Mouse (Mus musculus) layer of hippocampus, postnatal 25 days (tissue): ENCODE data around the gene Sash3. TPM values are rescaled to one million over a fixed set of nuclear protein-coding genes. Genes with fewer than 3 reads are reported as not detected.
"Not testable (repeated sequence)": the region's sequence is repeated elsewhere in the genome, so short reads cannot be mapped to it uniquely, and the experiment has no call there.

Experiments
- DNase-seq, 2 experiments: peaks; one replicate each; pipeline ENCODE4 v3.0.0; 2022; ENCODE audit warnings: mixed read lengths in 2 of 2, low spot score in 1 of 2; ENCODE audit errors: extremely low spot score in 1 of 2
- total RNA-seq, 2 experiments: library from RNA; stranded (reverse); gene quantifications; 2 replicates each; pipeline ENCODE4 v1.2.3; 2021

The Sash3 gene
- total RNA-seq, 2 experiments from 2014 or later = 1.4 to 1.7 TPM

DNA sequence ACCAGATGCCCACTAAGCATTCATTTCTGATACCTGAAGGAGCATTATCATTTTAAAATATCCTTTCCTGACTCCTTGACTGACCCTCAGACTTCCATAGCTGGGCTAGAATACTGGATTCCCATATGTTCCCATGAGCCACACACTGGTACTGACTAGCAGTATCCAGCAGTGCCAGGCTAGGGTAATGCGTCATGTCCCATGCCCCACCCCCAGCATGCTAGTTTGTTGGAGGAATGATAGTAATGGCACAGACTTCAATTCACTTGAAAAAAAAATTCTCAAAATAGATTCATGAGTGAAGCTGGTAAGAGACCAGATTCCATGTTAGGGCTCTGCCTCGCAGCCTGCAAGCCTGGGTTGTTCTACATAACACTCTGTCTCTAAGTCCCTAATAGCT, 52.8 kb downstream of the Sash3 start:
- DNase-seq = no peak

DNA sequence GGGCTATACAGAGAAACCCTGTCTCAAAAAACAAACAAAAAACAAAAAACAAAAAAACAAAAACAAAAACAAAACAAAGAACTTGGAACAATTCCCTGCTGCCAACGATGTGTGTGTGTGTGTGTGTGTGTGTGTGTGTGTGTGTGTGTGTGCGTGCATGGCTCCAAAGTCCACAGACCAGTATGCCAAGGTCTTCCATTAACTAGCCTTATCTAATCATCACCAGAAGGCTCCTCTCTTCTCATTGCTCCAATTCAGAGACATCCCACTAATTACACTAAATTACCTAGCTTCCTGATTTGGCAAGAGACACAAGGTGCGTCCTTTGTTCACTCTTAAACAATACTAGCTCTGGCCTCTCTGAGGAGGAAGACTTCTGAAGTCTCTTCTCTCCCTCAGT, 54.5 kb downstream of the Sash3 start:
- no peak for DNase-seq

DNA sequence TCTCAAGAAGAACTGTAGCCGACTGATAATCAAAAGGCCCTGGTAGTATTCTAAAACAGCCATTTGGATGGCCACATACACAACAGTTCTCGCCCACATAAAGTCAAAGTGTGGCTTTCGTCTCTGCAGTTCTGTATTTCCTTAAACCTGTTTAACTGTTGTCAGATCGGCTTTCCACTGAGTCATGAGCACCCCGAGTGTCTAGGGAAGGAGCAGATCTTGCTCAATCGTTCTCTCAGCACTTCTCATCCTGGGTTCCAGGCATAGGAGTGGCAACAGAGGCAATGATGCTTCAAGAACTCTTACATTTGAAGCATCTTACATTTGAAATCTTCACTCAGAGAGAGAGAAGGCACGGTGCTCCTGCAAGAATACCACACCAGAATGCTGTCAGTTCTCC, 55.7 kb downstream of the Sash3 start:
- no peak for DNase-seq

DNA sequence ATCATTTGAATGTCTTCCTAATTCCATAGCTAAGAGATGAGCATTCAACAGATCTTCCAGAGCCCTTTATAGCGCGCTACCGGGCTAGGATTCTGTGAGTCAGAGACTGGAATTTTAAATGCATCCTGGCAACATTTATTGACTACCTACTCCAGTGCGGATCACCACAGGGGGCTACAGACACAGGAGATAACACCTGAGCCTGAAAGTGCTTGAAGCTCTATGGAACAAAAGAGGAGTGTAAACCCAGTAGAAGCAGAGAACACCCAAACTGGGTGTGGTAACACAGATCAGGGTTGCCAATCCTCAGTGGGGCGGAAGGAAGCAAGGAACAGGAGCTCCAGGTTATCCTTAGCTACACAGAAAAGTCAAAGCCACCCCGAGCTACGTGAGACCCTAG, 56.2 kb downstream of the Sash3 start:
- DNase-seq = no peak

DNA sequence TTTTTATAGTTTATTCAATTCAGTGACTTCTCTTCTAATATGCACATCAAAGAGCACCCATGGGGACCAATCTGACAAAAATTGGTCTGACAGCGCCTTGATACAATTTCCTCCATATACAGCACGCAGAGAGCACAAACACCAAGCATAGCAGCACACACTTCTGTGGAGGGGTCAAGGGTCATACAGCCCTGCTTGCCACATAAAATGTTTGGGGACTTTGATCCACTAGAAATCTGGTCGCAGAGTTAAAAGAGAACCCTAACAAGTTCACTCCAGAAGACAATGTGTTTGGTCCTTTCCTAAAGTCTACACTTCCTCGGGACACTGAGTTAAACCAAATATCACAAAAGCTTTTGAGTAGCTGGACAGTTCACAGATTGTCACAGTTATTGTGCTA, 56.8 kb downstream of the Sash3 start:
- DNase-seq = no peak

DNA sequence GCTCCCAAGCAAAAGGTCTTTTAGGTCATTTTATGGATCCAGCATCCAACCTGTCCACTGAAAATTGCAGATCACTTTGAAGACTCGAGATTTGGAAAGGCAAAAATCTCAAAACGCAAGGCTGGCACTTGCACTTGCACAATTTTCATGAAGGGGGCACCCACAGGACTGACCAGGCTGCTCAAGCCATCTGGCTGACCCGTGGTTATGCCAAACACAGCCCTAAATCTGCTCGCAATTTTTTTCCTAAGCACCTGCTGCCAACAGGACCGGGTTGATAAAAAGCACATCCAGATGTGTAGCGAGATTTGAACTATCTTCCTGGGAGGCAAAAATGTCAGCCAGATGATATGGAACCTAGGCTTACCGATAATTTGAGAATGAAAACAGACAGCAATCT, 57.5 kb downstream of the Sash3 start:
- DNase-seq = no peak

DNA sequence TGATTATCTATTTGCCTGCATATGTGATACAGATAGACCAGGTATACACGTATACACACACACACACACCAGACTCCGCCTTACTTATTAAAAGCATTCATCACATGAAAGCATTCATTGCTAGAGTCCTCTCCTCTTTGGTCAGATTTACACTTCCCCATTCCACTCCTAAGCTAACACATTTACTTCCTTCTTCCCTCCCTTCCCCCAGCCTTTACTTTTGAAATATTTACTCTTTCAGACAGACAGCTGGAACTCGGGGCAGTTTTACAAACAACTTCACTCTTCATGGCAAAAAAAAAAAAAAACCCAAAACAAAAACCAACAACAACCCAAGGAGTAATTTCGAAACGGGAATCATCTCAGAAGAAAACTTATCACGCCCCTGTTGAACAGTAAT, 58.2 kb downstream of the Sash3 start:
- DNase-seq = no peak

DNA sequence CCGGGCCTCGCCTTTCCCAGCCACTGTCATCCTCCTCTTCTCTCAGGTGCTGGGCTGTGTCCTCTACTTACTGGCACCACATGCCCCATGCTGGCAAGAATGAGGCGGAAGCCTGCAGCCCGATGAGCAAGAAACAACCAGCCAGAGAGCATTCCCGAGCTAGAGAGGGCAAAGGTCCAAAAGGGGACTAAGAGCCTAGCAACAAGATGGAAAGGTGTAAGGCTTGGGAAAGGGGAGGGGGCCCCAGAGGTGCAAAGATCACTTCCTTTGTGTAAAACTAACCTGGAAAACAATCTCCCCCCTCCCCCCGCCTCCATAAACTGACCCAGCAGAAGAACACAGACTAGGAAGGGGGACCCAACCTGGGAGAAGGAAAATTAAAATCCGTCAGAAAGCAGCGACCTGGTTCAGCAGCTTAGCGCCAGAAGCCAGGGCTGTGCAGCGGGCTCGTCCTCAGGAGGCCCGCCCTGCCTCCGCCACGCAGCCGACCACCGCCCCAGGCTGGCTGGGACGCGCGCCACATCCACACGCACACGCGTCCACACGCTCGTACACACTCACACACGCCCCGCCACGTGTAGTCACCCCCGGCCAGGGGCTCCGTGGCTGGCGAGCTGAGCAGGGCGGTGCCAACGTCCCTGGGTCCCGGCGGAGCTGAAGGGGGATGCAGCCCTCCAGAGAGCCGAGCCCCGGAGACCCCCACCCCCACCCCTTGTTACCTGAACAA, 61.7 kb downstream of the Sash3 start:
- peak; percentile 12 to 25 for DNase-seq

DNA sequence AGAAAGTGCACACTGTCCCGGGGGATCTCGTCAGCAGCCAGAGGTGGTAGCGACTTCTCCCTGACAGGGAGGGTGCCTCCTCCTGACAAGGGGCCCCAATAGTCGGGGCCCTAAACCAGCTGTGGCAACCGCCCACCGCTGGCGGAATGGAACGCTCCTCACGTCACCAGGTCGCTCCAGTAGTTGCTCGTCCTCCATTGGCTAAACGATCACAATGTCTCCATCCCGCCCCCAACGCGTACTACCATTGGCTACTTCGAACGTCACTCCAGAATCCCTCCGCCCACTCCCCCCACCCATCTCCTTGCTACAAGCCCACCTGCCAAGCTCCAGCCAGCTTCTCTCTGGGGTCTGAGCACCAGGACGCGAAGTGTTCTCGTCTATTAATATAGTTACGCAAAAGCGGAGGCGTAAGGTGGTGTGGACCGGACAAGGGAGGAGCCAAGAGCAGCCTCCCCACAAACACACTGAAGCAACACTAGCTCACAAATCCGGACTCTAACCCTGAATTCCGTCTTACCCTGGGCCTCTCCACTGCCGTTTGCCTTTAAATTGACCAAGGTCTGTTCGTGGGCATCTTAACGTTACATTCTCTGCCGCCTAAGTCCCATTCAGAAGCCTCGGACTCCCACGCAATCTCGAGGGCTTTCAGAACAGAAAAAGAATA, 62.4 kb downstream of the Sash3 start, which contains the start of gene Zdhhc9:
TSS of gene Zdhhc9 (minus strand) at position 360 of the 667 bp plus-strand sequence.
- DNase-seq = peak; percentile 71 to 88

DNA sequence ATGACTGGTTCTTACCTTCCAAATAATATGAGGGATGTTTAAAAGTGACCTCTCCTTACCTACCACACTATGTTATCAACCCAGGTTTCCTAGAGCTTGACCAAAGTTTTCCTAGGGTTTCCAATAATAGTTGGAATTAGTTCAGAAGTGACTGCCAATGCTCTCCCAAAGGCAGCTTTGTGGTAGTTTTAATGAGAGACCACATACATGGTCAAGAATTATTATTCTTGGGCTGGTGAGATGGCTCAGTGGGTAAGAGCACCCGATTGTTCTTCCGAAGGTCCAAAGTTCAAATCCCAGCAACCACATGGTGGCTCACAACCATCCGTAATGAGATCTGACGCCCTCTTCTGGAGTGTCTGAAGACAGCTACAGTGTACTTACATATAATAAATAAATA, 63.5 kb downstream of the Sash3 start:
- not testable (repeated sequence) for DNase-seq

Other genes with a start within 250 kb of the Sash3 start
- 10 to 100 TPM; 48.6 to 52.4 TPM for gene Ocrl, start 234.0 kb upstream of the Sash3 start, total RNA-seq
- 10 to 100 TPM in 1 of 2 experiments, 1 to 10 TPM in 1; 9.6 to 16.7 TPM for gene Apln, start 111.6 kb upstream of the Sash3 start, total RNA-seq
- under 1 TPM; 0.35 to 0.59 TPM for gene Xpnpep2, start 37.7 kb upstream of the Sash3 start, total RNA-seq
- gene Zdhhc9, start 62.4 kb downstream of the Sash3 start, total RNA-seq = 10 to 100 TPM; 46.6 to 50.2 TPM
- gene Utp14a, start 110.4 kb downstream of the Sash3 start, total RNA-seq = 10 to 100 TPM; 16.1 to 18.8 TPM
- 10 to 100 TPM; 15.2 to 19.3 TPM for gene Bcorl1, start 194.9 kb downstream of the Sash3 start, total RNA-seq